Mouse (Mus musculus): ENCODE measurements around the gene Akt3.

- TF ChIP-seq EP300 (IDR thresholded peaks at IDR 0.05), result no peak
- no peak for TF ChIP-seq CTCF (IDR thresholded peaks at IDR 0.05)
Observed at GRCm38 (mm10) chr1:176985691-176986090, 272.3 kb downstream of the Akt3 start.
